Mouse (Mus musculus): Measurements from ENCODE around the gene Sumo3.

The Sumo3 gene

DNA sequence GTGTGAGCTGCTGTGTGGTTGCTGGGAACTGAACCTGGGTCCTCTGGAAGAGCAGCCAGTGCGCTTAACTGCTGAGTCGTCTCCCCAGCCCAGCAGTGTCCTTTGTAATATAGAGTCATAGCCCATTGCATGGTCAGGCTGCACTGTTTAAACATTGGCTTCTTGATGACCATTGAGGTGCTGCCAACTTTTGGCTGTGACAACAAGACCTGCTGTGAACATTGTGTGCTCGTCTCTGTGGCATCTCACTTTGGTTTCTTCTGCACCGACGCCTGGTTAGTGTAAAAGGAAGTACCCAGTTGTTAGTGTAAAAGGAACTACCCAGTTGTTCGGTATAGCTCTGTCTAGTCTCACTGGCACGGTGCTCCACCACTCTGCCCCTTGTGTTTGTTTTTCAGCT lies 20.7 kb downstream of the Sumo3 start:
- no peak for DNase-seq (ENCODE audit: low spot score)

DNA sequence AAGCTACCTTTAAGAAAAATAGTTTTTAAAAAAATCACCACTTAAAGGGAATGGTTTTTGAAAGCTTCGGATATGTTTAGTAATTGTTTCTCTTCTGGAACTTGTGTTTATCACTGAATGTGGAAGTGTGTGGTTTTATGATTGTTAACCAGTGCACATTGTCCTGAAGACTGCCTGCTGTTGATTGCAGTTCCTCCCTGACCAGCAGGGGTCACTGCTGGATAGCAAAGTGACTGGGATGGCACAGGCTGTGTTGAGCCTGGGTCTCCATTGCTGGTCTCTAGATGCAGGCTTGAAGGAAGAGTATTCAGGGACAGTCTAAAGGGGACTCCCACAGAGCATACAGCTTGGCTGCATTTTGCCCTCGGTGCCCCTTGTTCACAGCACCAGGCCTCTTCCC lies 21.6 kb downstream of the Sumo3 start:
- peak; percentile 60 for DNase-seq (ENCODE audit: low spot score)

DNA sequence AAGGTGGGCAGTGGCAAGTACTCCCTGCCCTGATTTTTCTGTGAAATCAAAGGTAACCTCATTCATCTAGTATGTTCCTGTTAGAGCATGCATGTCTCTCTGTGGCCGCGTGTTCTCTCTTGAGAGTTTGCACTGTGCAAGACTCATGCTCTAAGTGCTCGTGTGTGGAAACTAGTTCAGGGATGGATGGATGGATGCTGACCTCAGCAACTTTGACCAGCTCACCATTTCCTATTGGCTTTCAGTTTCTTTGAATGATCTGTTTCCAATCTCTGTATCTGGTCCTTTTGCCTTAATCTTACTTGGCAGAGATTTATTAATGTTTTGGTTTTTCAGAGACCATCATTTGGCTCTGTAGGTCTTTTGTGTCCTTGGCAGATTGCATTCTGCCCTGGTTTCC lies 23.3 kb downstream of the Sumo3 start:
- no peak for DNase-seq (ENCODE audit: low spot score)

DNA sequence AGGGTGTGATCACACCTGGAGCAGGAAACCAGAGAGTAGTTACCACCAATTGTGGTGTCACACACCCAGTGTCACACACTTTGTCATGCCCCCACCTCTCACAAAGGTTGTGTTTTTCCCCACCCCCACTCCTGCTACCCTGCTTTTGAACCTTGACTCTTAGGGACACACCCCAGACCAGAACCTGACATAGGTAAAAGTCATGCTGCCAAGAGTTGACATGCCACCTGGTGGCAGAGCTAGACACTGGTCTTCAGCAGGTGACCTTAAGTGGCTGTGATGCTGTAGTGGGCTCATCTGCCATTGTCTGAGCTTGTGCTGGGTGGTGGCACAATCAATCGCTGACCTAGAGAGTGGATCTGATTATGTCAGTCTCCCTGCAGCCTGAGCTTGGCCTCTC lies 24.1 kb downstream of the Sumo3 start:
- no peak for DNase-seq (ENCODE audit: low spot score)

DNA sequence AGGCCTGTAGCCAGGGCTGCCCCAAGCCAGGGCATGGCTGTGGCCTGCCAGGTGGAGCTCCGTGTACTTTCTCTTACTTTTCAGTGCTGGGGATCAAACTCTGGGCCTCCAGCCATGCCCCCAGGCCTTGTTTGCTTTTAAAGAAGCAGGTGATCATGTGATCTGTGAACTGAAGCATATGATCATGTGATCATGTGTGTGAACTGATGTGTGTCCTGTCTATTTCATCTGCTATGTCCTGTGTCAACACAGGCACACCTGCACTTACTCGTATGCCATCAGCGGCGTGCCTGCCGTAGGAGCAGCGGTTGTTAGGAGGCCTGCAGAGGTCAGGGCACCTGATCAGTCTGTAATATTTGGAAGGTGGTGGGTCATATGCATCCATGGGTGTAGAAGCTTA lies 28.1 kb downstream of the Sumo3 start:
- no peak for DNase-seq (ENCODE audit: low spot score)

DNA sequence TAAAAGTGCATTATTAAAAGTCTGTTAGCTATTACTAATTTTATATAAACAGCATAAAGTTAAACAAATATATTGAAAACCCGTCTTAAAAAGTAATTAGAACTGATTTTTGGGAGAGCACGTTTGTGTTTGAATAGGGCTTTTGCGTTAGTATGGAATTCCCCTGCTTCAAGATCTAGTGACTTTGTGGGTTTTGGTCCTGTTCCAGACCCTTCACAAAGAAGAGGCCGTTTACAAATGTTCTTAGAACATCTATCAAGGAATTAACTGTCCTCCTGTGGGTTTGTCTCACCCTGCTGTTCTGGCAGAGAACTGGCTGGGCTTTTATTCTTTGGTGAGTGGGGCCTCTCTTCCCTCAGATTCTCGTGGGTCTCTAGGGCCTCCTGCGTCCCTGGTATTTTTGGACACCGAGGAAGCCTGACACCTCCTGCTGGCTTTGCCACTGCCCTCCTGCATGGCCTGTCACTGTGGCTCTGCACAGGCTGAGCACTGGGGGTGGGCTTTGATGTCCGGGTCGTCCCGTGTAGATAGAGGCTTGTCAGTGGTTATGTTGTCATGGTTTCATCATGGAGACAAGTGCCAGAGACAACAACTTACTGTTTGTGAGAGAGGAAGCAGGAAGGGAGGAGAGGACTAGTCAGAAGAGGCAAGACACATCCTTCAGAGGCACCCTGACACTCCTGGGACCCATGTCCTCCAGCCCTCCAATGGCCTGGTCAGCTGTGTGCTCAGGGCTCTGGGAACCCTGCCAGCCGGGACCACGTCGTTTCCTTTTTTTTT lies 28.7 kb downstream of the Sumo3 start:
- no peak for DNase-seq (ENCODE audit: low spot score)

DNA sequence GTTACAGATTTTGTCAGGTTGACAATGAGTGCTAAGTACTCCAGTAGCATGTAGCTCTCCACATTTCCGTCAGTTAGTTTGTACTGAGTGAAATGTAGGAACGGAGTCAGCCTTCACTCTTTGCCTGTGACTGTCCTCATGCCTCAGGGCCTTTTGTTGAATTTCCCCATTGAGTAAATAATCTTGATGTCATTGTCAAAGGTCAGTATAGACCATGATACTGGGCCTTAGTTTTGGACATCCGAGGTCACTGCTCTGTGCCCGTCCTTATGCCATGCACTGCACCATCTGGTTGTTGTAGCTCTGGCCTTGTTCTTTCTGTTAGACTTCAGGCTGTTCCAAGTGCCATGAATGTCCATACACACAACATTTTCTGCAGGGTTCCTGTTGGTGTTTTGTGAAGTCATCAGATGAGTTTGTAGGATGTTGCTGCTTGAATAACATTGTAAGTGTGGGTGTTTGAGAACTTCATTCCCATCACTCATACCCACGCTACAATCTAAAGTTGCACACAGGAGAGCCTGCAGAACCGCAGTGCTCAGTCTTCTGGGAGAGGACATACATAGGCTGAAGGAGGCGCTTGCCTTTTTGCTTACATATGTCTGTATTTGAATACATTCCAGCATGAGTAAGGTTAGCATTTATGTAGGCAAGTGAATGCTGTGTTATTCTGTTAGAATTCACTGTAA lies 30.5 kb downstream of the Sumo3 start:
- DNase-seq (ENCODE audit: low spot score), result no peak

DNA sequence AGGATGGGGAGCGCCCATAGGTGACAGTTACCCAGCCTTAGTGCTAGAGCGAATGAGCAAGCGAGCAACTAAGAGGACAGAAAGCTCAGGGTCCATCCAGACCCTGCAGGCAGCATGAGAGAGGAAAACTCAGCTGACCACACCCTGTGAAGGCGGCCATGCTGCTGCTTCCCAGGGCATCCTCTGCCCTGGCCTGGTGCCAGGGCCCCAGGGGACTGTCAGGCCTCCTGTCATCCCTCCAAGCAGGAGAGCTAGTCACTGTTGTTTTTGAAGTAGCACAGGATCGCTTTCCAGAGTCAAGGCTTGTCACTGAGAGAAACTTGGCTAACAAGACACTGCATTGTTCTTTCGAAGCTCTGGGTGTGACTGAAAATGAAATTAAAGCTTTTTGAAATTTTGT lies 33.1 kb downstream of the Sumo3 start:
- DNase-seq (ENCODE audit: low spot score), result no peak

DNA sequence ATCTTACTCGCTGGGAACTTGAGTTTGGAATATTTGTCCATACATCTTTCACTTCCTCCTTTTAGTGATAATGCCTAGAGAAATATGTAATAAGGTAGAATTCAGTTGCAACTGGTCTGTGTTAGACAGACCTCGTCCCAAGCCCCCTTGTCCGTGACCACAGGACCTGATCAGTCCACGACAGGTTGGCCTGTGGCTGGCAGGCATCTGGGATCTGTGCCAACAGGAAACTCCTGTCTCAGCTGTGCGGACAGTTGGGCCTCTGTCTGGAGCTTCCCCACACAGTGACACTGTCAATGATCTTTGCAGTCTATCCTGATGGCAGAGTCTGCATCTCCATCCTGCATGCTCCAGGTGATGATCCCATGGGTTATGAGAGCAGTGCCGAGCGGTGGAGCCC lies 37.3 kb downstream of the Sumo3 start:
- no peak for DNase-seq (ENCODE audit: low spot score)

DNA sequence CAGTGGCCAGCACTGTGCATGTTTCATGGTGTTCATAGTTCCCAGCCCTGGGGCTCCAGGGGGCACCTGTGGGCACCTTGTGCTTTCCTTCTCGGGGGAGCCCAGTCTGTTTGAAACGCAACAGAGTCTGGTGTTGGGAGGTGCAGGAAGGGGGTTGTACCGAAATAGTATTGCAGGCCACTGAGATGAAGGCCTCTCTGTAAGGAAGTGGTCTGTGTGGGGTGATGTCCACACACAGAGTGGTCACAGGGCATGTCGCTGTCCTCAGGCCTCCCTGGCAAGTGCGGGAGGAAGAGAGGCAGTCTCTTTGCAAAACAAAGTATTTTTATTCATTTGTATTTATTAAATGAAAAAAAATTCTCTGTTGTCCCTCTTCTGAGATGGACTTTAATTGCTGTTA lies 39.7 kb downstream of the Sumo3 start:
- DNase-seq (ENCODE audit: low spot score), result no peak

DNA sequence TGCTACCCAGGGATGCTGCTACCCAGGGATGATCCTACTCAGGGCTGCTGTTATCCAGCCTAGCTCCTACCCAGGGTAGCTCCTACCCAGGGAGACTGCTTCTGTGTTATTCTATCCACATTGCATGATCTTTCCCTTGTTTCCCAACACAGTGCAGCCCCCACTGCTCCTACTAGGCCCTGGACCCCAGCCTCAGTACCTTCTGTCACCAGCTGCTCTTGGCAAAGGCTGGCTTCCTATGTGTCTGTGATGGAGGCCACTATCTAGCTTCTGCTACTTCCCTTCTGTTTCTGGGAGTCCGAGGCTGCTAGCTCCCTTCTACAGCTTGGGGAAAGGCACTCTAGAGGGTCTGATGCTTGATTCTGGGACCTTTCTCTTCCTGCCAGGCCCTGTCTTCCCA lies 41.6 kb downstream of the Sumo3 start:
- no peak for DNase-seq (ENCODE audit: low spot score)

DNA sequence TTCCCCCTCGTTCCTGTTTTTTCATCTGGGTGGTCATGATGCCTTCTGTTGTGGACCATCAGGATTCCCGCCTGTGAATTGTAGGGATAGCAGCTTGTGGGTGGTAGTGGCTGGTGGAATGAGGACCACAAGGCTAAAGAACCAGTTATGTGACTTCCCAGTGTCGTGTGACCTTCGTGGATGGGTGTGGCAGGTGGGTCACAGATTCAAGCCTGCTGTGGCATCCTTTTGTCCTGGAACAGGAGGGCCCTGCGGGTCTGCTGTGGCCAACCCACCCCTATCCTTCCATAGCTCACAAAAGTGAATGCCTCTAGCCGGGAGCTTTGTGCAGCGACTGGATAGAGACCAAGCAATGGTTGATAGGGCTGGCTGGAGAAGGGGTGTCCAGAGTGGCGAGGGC lies 42.0 kb downstream of the Sumo3 start:
- no peak for DNase-seq (ENCODE audit: low spot score)

DNA sequence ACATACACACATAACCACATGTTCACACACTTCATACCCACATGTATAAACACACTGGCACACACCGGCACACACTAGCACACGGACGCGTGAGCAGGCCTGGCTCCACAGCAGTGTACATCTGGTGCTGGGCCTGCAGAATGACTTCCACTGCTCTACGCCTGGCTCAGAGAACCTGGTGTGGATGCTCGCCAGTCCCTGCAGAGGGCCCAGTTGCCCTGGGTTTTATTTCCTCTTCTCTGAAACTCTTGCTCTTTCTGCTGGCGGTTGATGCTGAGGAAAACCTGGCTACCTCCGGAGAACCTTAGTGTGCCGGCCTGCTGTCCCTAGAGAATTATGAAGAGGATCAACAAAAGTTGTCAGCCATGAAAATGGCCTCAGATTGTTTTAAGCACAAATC lies 46.1 kb downstream of the Sumo3 start:
- no peak for DNase-seq (ENCODE audit: low spot score)

DNA sequence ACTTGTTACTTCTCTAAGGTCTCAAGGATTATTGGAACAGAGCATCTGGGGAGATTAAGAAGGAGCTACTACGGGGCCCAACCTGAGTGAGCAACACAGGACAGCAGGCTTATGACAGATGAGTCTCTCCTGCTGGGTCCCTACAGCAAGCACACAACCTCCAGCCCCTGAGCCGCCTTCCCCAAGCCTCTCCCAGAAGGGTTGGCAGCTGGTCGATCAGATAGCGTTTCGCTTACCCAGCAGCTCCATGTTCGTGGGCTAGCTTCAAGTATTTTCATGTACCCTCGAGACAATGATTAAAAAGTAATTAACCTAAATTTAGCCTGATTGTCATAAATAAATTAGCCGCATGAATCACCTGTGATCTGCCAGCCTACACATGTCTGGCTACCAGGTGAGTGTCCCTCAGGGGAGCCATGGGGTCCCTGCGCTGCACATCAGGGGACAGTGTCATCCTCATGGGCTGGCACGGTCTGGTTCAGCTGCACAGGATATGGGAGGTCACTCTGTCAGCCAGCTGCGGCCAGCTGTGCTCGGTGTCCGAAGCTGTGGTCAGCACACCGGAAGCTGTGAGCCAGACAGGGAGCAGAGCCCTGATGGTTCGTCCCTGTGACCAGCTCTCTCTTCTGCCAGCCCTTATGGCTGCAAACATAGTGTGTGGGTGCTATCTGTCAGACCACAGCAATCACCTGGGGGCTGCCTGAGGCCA lies 52.5 kb downstream of the Sumo3 start:
- no peak for DNase-seq (ENCODE audit: low spot score)

DNA sequence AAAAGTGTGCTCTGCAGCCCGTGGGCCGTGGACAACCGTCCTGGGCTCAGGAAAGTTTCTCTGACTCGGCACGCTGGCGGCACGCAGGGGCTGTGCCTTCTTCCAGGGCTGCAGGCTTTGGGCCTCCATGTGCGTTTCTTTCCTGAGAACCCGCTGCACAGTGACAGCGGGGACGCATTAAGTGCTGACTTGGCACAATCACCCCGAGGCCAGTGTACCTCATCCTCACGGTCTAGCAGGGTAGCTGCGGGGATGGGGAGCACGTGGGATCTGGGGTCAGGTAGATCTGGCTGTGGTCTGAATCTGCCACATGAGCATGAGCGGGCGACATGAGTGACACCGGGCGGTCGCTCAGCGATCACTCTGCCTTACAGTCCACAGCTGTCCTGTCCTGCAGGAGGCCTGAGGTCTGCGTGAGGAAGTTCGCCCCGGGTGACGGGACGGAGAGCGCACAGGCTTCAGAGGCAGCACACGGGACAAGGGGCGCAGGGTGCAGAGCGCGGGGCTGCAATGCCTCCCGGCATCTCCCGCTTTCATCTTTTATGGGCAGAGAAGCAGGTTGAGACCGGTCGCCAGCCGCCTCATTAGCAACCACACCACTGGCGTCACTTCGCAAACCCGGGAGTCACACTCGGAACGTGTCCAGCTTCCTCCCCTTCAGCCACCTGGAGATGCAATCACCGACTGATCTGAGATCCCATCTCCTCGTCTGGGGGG lies 58.2 kb downstream of the Sumo3 start:
- DNase-seq (ENCODE audit: low spot score), result no peak

DNA sequence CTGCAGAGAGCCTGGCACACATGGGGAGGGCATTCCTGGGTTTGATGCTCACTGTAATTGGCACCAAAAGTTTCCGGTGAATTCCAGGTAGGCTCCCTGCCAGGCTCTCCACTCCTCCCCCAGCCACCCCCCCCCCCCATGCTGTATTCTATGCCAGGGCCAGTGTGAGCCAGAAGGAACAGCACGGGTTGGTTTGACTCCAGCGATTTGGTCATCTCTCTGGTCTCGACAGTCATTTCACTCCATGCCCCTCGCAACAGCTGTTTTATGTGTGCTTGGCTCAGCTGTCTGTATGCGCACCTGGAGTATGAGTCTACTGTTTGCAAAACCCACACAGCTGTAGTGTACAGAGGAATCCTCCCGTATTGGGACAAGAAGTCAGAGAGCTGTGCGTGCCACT lies 60.4 kb downstream of the Sumo3 start:
- no peak for DNase-seq (ENCODE audit: low spot score)

DNA sequence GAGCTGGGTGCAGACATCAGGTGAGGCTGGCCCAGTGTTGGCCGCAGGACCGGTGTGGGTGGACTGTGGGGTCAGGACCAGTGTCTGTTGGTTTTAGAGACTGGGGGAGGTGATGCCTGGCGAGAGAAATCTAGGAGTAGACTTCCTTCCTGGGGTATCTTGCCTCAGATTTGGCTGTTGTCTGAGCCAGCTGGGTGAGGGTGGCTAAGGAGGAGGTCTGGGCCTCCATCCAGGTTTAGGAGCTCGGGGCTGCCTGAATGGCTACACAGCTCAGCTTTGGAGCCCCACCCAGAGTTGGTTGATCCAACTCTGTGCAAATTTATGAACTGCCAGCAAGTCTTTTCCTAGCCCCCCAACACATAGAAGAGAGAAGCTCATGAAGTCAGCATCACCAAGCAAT lies 61.5 kb downstream of the Sumo3 start:
- DNase-seq (ENCODE audit: low spot score), result no peak

Data from ovary, postnatal 10 days (tissue).